Mouse (Mus musculus): ENCODE measurements around the gene Anxa3. TPM values are rescaled to one million over a fixed set of nuclear protein-coding genes. Genes with fewer than 3 reads are reported as not detected.

The Anxa3 gene
- total and polyA plus RNA-seq, 2 experiments from 2014 or later, result 23.9 to 29.2 TPM

DNA sequence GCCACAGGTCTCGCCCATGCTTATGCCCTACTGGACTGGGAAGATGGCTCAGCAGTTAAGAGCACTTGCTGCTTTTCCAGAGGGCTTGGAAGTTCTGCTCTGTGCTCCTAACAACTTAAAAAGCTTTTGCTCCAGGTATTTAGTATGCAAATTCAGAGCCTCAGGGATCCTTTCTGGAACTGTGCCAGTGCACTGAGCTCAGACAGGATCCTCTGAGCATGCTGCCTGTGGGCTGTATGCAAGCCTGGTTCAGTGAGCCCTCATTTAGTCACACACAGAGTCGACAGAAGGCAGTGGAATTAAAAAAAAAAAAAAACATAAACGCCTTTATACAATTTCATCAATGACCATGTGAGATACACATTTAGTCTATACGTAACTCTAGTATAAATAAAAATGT lies 17.5 kb downstream of the Anxa3 start:
- no peak overlapping the region for H3K27ac ChIP-seq (ENCODE audit: low read depth, low read length)
- H3K27me3 ChIP-seq (ENCODE audit: insufficient read depth, low read length), result no peaks in the 10 kb centered on the region
- no peaks in the 10 kb centered on the region for H3K36me3 ChIP-seq (ENCODE audit: insufficient read depth, low read length)
- DNase-seq (ENCODE audit: low spot score) (peak; percentile 50), ATAC-seq (ENCODE audit: low FRiP score) (no peak)
- no peak overlapping the region for H3K4me3 ChIP-seq (ENCODE audit: low read depth, low read length)
- no peak overlapping the region for H3K4me2 ChIP-seq (ENCODE audit: low read depth, low read length, poor library complexity, severe bottlenecking)
- no peaks in the 10 kb centered on the region for H3K4me1 ChIP-seq (ENCODE audit: insufficient read depth, low read length)
- H3K9me3 ChIP-seq (ENCODE audit: low read length), result no peaks in the 10 kb centered on the region
- no peak overlapping the region for H3K9ac ChIP-seq (replicated peaks; ENCODE audit: low read length, poor library complexity, severe bottlenecking)
- no peak for TF ChIP-seq CTCF (IDR thresholded peaks at IDR 0.05)
- WGBS, result 57% methylated on average over 4 of the region's 4 CpGs

DNA sequence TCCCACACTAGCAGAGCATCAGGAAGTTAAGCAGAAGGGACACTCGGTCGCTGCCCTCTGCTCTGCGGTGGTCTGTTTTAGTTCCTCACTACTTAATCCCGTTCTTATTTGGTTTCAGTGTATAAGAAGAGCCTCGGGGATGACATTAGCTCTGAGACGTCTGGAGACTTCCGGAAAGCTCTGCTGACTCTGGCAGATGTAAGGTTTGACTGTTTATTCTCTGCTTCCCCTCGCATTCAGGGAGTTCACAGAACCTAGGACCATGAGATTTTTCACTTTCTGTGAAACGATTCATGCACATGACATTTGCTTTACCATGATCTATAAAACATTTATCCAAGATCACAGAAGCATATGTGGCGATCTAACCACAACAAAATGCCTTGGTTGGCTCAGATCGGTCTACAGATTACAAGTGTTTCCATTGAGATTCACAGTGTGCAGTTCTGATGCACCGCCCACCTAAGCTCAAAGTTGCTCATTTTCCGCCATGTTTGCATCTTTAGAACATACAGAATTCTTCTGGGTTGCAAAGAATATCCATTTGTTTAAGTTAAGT lies 31.7 kb downstream of the Anxa3 start:
- Histone ChIP-seq H3K9ac (replicated peaks; ENCODE audit: low read length, poor library complexity, severe bottlenecking) (no peak overlapping the region), H3K4me1 (ENCODE audit: insufficient read depth, low read length) (no peaks in the 10 kb centered on the region), H3K9me3 (ENCODE audit: low read length) (no peaks in the 10 kb centered on the region), H3K4me3 (ENCODE audit: low read depth, low read length) (no peak overlapping the region), H3K27ac (ENCODE audit: low read depth, low read length) (no peak overlapping the region), H3K27me3 (ENCODE audit: insufficient read depth, low read length) (no peaks in the 10 kb centered on the region), H3K4me2 (ENCODE audit: low read depth, low read length, poor library complexity, severe bottlenecking) (no peak overlapping the region), H3K36me3 (ENCODE audit: insufficient read depth, low read length) (no peaks in the 10 kb centered on the region)
- no peak for ATAC-seq (ENCODE audit: low FRiP score)
- no peak for TF ChIP-seq CTCF (IDR thresholded peaks at IDR 0.05)
- DNase-seq (ENCODE audit: low spot score), result no peak
- 84% methylated on average over 13 of the region's 13 CpGs for WGBS

GRCm38 (mm10) chr5:96827176-96827575 lies 34.0 kb downstream of the Anxa3 start:
- no peaks in the 10 kb centered on the region for H3K9me3 ChIP-seq (ENCODE audit: low read length)
- H3K9ac ChIP-seq (replicated peaks; ENCODE audit: low read length, poor library complexity, severe bottlenecking), result no peak overlapping the region
- H3K27ac ChIP-seq (ENCODE audit: low read depth, low read length), result no peak overlapping the region
- no peak for ATAC-seq (ENCODE audit: low FRiP score)
- no peak for DNase-seq (ENCODE audit: low spot score)
- WGBS, result 89% methylated on average over 1 of the region's 1 CpGs
- no peak for TF ChIP-seq CTCF (IDR thresholded peaks at IDR 0.05)
- no peaks in the 10 kb centered on the region for H3K4me1 ChIP-seq (ENCODE audit: insufficient read depth, low read length)
- no peak overlapping the region for H3K4me2 ChIP-seq (ENCODE audit: low read depth, low read length, poor library complexity, severe bottlenecking)
- H3K4me3 ChIP-seq (ENCODE audit: low read depth, low read length), result no peak overlapping the region
- H3K27me3 ChIP-seq (ENCODE audit: insufficient read depth, low read length), result no peaks in the 10 kb centered on the region
- H3K36me3 ChIP-seq (ENCODE audit: insufficient read depth, low read length), result no peaks in the 10 kb centered on the region

DNA sequence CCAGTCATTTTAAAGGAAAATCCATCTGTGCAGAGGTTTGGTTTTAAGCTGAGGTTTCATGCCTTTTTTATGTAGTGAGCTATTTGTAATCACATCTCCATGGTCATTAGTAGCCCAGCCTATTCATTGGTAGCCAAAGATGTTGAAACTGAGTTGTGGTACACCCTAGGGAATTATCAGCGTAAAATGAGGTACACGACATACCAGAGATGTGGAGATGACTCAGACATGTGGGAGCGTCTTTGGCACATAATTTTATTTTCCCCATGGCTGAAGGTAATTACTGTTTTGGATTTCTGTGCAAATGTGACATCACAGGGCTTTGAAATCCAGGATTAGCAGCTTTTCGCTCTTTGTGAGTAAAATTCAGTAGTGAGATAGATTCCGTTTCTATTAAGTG lies 41.2 kb downstream of the Anxa3 start:
- no peak for DNase-seq (ENCODE audit: low spot score)
- Histone ChIP-seq H3K9me3 (ENCODE audit: low read length) (no peaks in the 10 kb centered on the region), H3K4me1 (ENCODE audit: insufficient read depth, low read length) (no peaks in the 10 kb centered on the region), H3K27ac (ENCODE audit: low read depth, low read length) (no peak overlapping the region), H3K4me2 (ENCODE audit: low read depth, low read length, poor library complexity, severe bottlenecking) (no peak overlapping the region), H3K4me3 (ENCODE audit: low read depth, low read length) (no peak overlapping the region), H3K27me3 (ENCODE audit: insufficient read depth, low read length) (no peaks in the 10 kb centered on the region), H3K36me3 (ENCODE audit: insufficient read depth, low read length) (no peaks in the 10 kb centered on the region), H3K9ac (replicated peaks; ENCODE audit: low read length, poor library complexity, severe bottlenecking) (no peak overlapping the region)
- ATAC-seq (ENCODE audit: low FRiP score), result no peak
- WGBS, result 51% methylated on average over 5 of the region's 5 CpGs
- TF ChIP-seq CTCF (IDR thresholded peaks at IDR 0.05), result no peak

GRCm38 (mm10) chr5:96847986-96848385 lies 54.8 kb downstream of the Anxa3 start:
- ATAC-seq (ENCODE audit: low FRiP score), result no peak
- no peak for TF ChIP-seq CTCF (IDR thresholded peaks at IDR 0.05)

DNA sequence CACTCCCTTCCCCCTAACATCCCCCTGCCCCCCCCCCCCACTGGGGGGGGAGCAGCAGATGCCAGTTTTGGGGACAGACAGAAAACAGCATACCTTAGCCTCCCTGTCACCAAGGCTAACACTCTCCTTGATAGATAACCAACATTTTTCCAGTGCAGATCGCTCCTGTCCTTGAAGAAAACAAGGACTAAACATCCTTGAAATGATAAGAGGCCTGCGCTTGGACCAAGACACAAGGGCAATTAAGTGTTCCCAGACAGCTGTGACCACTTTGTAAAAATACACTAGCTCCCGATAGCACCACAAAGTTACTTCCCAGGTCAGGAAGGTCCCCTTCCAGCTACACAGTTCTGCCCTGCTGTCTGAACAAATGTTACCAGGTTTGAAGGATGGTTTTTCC lies 55.2 kb downstream of the Anxa3 start:
- no peak overlapping the region for H3K4me2 ChIP-seq (ENCODE audit: low read depth, low read length, poor library complexity, severe bottlenecking)
- no peak for ATAC-seq (ENCODE audit: low FRiP score)
- 85% methylated on average over 3 of the region's 3 CpGs for WGBS

More at GRCm38 (mm10) chr5:96847986-96848385, 54.8 kb downstream of the Anxa3 start:
- Histone ChIP-seq H3K4me2 (ENCODE audit: low read depth, low read length, poor library complexity, severe bottlenecking) (no peak overlapping the region), H3K4me1 (ENCODE audit: insufficient read depth, low read length) (no peaks in the 10 kb centered on the region), H3K9ac (replicated peaks; ENCODE audit: low read length, poor library complexity, severe bottlenecking) (no peak overlapping the region), H3K27me3 (ENCODE audit: insufficient read depth, low read length) (no peaks in the 10 kb centered on the region), H3K9me3 (ENCODE audit: low read length) (no peaks in the 10 kb centered on the region), H3K36me3 (ENCODE audit: insufficient read depth, low read length) (no peaks in the 10 kb centered on the region), H3K27ac (ENCODE audit: low read depth, low read length) (no peak overlapping the region), H3K4me3 (ENCODE audit: low read depth, low read length) (no peak overlapping the region)
- no peak for DNase-seq (ENCODE audit: low spot score)

More for the DNA sequence above, 55.2 kb downstream of the Anxa3 start:
- Histone ChIP-seq H3K4me1 (ENCODE audit: insufficient read depth, low read length) (no peaks in the 10 kb centered on the region), H3K27me3 (ENCODE audit: insufficient read depth, low read length) (no peaks in the 10 kb centered on the region), H3K4me3 (ENCODE audit: low read depth, low read length) (no peak overlapping the region), H3K9me3 (ENCODE audit: low read length) (no peaks in the 10 kb centered on the region), H3K36me3 (ENCODE audit: insufficient read depth, low read length) (no peaks in the 10 kb centered on the region), H3K27ac (ENCODE audit: low read depth, low read length) (no peak overlapping the region), H3K9ac (replicated peaks; ENCODE audit: low read length, poor library complexity, severe bottlenecking) (no peak overlapping the region)
- no peak for DNase-seq (ENCODE audit: low spot score)
- TF ChIP-seq CTCF (IDR thresholded peaks at IDR 0.05), result no peak

Data from midbrain, postnatal 0 days (tissue).